Mouse (Mus musculus) frontal cortex, adult (tissue): ENCODE results near the gene Gm28308.

Experiments
- ATAC-seq: cut with Nextera tagmentation; 2 replicates; pipeline ENCODE4 v1.9.2; 2017; ENCODE audit warnings: mild to moderate bottlenecking, moderate library complexity, mixed read lengths; ENCODE audit not compliant: low TSS enrichment

The Gm28308 gene

GRCm38 (mm10) chr6:52167736-52168161 is 45.4 kb downstream of the Gm28308 start:
- ATAC-seq = no peak

DNA sequence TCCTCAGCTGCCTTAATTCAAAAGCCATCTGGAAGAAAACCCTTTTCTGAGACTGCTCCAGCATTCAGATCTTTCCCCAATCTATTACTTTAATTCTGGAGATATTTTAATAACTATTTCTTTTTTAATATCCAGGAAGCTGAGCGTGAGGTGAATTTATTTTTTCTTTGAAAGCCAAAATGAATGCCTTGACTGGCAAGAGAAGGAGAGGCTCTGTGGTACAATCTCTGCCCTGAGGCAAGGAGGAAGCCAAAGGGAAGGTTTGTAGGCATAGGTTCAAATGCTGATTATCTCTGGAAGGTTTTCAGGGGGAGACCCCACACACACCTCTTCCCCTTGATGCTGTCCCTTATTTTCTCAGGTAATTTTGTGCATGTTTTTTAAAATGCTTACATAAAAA is 46.0 kb downstream of the Gm28308 start:
- ATAC-seq = no peak

- ATAC-seq = no peak
Observed at GRCm38 (mm10) chr6:52166431-52167077, 46.6 kb downstream of the Gm28308 start.

DNA sequence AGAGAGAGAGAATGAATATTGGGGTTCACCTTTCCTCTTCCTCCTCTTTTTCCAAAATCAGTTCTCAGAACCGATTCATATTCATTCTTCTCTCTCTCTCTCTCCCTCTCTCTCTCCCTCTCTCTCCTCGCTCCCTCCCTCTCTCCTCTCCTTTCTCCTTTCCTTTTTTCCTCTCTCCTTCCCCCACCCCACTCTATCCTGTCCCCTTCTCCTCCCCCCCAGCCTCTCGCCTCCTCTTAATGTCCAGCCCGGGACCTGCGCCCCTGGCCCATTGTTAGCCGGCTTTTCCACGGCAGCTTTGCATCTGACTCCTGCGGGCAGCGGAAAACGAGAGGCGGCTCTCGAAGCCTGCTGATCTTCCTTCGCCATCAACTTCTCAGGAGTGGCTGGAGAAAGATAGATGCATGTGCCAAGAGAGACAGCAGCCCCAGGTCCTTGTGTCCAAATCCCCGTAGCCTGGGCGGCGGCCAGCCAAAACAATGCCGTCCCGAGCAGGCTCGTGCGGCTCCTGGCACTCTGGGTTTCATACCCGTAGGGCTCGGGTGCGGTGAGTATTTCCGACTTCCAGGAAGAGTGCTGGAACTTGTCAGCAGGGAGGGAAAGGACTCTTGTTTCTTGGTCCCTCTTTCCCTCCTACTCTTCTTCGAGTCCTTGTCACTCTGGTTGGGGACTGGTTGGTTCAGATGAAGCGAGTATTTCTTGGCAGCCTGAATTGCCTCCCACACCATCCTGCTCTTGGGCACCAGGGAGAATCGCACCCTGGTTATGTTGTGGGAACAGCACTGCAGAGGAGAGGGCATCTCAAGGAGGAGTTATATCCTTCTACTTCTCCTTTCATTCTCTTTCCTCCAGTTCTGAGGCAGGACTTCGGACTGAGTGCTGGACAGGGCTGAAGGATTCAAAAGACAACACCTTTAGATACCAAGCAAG is 47.4 kb downstream of the Gm28308 start:
- no peak for ATAC-seq

GRCm38 (mm10) chr6:52164626-52165440 is 48.3 kb downstream of the Gm28308 start, which contains the start of gene Hoxa2:
Gene Hoxa2, minus strand, starts transcription at chr6:52164831.
- no peak for ATAC-seq

- ATAC-seq = no peak
Observed at GRCm38 (mm10) chr6:52164051-52164625, 49.0 kb downstream of the Gm28308 start.

GRCm38 (mm10) chr6:52163366-52164031 is 49.6 kb downstream of the Gm28308 start:
- no peak for ATAC-seq

- ATAC-seq = no peak
Observed at GRCm38 (mm10) chr6:52162611-52163365, 50.4 kb downstream of the Gm28308 start.

DNA sequence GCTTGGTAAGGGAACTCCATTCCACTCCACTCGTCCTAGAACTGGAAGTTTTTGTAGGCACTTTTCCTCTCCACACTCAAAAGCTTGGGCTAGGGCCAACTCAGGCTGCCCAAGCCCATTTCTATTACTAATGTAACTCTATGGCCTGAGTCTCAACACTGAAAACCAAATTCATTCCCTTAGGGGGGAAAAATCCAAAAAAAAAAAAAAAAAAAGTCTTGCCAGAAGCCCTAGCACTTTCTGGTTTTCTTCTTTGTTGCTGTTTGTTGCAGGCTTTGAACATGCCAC is 51.1 kb downstream of the Gm28308 start:
- ATAC-seq = no peak

DNA sequence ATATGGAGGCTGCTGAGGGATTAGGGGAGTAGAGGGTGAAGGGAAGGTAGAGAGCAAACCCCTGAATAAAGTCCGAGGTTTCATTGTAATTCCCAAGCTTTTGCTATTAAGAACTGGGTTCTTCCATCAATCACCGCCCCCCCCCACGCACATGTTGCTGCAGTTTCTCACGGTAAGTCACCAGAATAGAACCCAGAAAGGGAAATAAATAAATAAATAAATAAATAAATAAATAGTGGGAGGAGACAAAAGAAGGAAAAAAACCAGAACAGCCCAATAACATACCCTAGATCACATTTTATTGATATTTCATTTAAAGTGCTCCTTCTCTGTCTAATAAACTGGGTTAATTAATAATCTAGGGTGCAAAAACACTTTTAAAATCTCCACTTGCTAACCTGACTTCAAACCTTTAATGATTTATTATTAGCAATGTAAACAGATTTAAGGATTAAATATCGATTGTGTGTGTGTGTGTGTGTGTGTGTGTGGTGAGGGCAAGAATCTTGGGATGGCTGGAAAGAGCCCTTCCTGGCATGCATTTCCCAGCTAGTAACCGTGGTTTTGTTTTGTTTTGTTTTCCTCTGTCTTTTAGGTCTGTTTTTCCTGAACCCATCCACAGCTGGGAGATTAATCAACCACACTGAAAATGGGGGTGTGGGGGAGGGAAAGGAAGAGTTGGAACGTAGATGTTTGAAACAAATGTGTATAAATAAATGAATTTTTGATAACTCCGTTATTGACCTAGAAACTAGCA is 51.6 kb downstream of the Gm28308 start:
- no peak for ATAC-seq

DNA sequence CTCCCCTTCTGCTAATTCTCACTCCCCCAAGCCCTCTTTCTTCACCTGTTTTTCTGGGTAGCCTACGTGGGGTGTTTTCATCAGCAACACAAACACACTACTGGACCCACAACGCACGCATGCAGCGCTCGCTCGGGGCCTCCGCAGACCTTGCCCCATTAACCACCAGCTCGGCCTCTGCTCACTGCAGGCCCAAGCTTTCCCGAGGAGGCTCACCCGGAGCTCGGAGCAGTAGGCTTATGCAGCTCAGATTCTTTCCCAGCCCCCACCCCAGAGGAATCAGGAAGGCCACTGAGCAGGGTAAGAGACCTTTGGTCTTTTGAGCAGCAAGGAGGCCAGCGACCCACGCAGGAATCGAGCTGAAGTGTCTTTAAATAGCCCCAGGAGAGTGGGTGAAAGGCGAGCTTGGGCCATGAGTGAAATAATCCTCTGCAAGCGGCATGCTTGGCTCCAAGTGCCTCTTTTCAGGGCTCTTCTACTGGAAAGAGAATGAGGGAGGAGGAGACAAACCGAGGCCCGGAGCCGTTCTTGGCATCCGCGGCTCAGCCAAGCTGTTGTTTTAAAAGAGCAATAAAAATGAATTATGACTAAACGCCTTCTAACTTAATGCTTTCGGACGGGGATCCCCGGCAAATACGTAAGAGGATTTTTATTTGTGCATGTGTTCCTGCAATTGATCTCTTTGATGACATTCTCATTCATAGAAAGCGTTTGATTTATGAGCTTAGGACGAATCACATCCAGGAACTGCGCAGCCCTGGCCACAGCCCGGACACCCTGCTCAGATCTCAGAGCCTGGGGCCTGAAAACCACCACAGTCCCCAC is 52.4 kb downstream of the Gm28308 start:
- no peak for ATAC-seq

GRCm38 (mm10) chr6:52159979-52160378 is 53.2 kb downstream of the Gm28308 start:
- no peak for ATAC-seq

GRCm38 (mm10) chr6:52159164-52159761 is 53.9 kb downstream of the Gm28308 start:
- no peak for ATAC-seq

DNA sequence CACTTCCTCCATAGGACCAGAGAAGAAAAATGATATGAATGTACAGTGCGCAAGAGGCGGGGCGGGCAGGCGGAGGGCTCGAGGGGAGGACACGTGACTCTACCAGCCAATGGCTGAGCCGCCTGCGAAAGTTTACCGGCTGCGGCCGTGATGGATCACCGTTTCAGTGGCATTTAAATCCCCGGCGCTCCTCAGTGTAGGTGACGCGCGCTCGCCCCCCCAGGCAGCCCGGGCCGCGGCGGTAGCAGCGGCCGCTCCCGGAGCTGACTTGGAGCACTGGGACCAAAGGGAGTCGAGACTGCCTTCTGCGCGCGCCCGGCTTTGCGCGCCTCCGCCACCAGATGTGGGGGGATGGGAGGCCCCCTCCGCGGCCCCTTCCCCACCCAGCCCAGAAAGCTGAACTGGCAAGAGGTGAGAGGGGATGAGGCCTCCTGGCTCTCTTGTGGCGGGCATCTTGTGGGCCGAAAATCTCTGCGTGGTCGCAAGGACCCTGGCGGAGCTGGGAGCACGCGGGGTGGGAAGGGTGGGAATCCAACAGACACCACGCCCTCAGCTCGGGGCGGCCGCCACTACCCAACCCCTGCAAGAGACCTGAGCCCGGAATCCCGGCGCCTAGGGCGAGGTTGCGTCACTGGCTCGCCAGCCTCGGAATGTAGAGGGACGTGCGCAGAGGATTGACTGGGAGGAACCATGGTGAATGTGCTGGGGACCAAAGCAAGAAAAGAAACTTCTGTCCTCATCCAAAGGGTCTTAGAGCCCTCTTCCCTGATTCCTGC is 54.7 kb downstream of the Gm28308 start, which contains the start of gene Hoxa1:
TSS of gene Hoxa1 (minus strand) at position 42 of the 776 bp plus-strand sequence.
- ATAC-seq = no peak

DNA sequence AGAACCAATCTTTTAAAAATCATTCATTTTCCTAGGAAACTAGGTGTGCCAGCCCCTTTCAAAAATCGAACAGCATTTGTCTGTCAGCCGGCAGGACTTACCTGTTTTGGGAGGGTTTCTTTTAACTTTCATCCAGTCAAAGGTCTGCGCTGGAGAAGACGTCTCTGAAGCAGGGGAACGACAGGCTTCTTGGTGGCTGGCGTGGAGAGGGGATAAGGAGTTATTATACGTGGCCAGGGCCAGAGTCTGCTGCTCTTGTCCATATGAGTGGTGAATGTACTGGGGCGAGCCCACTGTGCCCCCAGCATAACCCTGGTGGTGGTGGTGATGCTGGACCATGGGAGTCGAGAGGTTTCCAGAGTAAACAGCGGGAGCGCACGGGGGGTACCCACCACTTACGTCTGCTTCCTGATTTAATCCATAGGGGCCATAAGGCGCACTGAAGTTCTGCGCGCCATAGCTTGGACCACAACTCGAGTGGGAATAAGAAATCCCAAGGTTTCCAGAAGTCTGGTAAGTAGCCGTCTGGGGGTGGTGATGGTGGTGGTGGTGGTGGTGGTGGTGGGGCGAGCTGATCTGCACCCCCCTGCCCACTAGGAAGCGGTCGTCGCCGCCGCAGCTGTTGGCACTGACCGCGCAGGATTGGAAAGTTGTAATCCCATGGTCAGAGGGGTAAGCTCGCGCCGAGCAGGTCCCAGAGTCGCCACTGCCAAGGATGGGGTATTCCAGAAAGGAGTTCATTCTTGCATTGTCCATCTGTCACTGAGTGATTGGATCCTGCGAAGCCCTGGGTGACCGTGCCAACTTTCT is 55.5 kb downstream of the Gm28308 start:
- ATAC-seq = no peak

GRCm38 (mm10) chr6:52156551-52157200 is 56.5 kb downstream of the Gm28308 start:
- no peak for ATAC-seq
